Mouse (Mus musculus) ES-E14 (cell line): ENCODE results near the gene Sorcs2.

Experiments
- MAFK ChIP-seq: IDR thresholded peaks from 2 replicates; pipeline ENCODE4 v1.6.1; 2014; ENCODE audit warnings: mild to moderate bottlenecking, low read depth, low read length, inconsistent platforms; ENCODE audit not compliant: insufficient read depth
- ZNF384 ChIP-seq: IDR thresholded peaks from 2 replicates; pipeline ENCODE4 v1.6.1; 2012; ENCODE audit warnings: low read depth, low read length, inconsistent platforms

- TF ChIP-seq ZNF384 (no peak), MAFK (no peak)
Observed at GRCm38 (mm10) chr5:36267194-36267769, 130.7 kb downstream of the Sorcs2 start.
